Comparison of ENCODE assay signal across 9 mouse cellular contexts in the genomic region with DNA sequence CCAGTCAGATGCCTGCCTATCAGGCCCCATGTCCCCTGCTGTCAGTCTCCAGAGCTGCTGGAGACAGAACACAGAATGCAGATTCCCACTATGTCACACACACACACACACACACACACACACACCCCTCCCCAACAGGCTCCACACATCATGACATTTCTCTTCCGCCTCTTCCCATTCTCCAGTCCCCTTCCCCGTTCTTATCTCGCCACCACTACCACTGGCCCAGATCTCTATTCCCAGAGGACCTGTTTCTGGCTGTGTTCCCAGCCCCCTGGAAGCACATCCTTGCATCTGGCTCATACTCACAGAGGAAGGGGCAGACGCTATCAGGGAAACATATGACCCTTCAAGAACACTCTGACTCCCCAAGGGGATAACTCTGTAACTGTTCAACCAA. TPM values are rescaled to one million over a fixed set of nuclear protein-coding genes. Genes with fewer than 3 reads are reported as not detected.
DNase-seq lines count a peak whose midpoint lies in the region; ATAC-seq and TF ChIP-seq lines count a peak whose summit lies in the region.
"Had no signal": no experiment of that assay in that cellular context is flagged by ENCODE, and none has a peak within 500 bp of the region (broad histone marks: within the 10 kb centered on the region; RNA-seq: fewer than 3 reads in every experiment).

No protein-coding gene starts in this region.

- ATAC-seq in lung, embryonic 14.5 days (ENCODE audit: insufficient read depth), result peak; percentile 42; the same call in 1 of the 2 replicates
- ATAC-seq in heart, embryonic 13.5 days (ENCODE audit: extremely low read depth, insufficient number of reproducible peaks, low FRiP score, low TSS enrichment), result peak; percentile 71
- ATAC-seq in kidney, embryonic 15.5 days (replicated peaks; ENCODE audit: low FRiP score), result no peak

- peaks cover 7% of the 10 kb centered on the region for H3K4me1 ChIP-seq in lung, embryonic 14.5 days (ENCODE audit: insufficient read depth)
- H3K4me1 ChIP-seq in lung, adult 2 months (ENCODE audit: control insufficient read depth, insufficient read depth, low read length), result peaks cover 6% of the 10 kb centered on the region; the same call in 1 of the 2 replicates
- peaks cover 65% of the 10 kb centered on the region for H3K4me1 ChIP-seq in heart, embryonic 13.5 days
- peaks cover 71% of the 10 kb centered on the region for H3K4me1 ChIP-seq in kidney, embryonic 15.5 days

- no peaks in the 10 kb centered on the region for H3K27me3 ChIP-seq in lung, embryonic 14.5 days (ENCODE audit: insufficient read depth, low read length)
- no peaks in the 10 kb centered on the region for H3K27me3 ChIP-seq in heart, embryonic 13.5 days (replicated peaks)
- no peaks in the 10 kb centered on the region for H3K27me3 ChIP-seq in kidney, embryonic 15.5 days

- no peak for TF ChIP-seq CTCF in lung, embryonic 14.5 days (IDR thresholded peaks at IDR 0.05; ENCODE audit: low read depth)
- no peak for TF ChIP-seq CTCF in lung, adult 2 months (IDR thresholded peaks at IDR 0.05; ENCODE audit: insufficient read depth, low read length)

- no peak for TF ChIP-seq POLR2A in lung, adult 2 months (IDR thresholded peaks at IDR 0.05; ENCODE audit: borderline replicate concordance, extremely low read depth, low read depth, low read length)

- no peaks in the 10 kb centered on the region for H3K9me3 ChIP-seq in lung, embryonic 14.5 days (ENCODE audit: low read depth, low read length)
- no peaks in the 10 kb centered on the region for H3K9me3 ChIP-seq in heart, embryonic 13.5 days
- H3K9me3 ChIP-seq in kidney, embryonic 15.5 days (replicated peaks), result no peaks in the 10 kb centered on the region

- peak overlapping the region; percentile 95 for H3K27ac ChIP-seq in lung, embryonic 14.5 days (ENCODE audit: low read depth)
- H3K27ac ChIP-seq in heart, embryonic 13.5 days (replicated peaks), result peak overlapping the region; percentile 99
- H3K27ac ChIP-seq in kidney, embryonic 15.5 days, result peak overlapping the region; percentile 98

- H3K9ac ChIP-seq in lung, embryonic 14.5 days, result peak overlapping the region; percentile 90
- peak overlapping the region; percentile 96 for H3K9ac ChIP-seq in heart, embryonic 13.5 days
- H3K9ac ChIP-seq in kidney, embryonic 15.5 days, result peak overlapping the region; percentile 90

- H3K36me3 ChIP-seq in lung, embryonic 14.5 days (ENCODE audit: insufficient read depth), result peaks cover 25% of the 10 kb centered on the region
- H3K36me3 ChIP-seq in heart, embryonic 13.5 days, result peaks cover 26% of the 10 kb centered on the region
- peaks cover 31% of the 10 kb centered on the region for H3K36me3 ChIP-seq in kidney, embryonic 15.5 days

- peak overlapping the region; percentile 85 for H3K4me3 ChIP-seq in lung, embryonic 14.5 days (ENCODE audit: low read depth, low read length)
- H3K4me3 ChIP-seq in lung, adult 2 months (replicated peaks; ENCODE audit: extremely low read depth, low read depth, low read length), result no peak overlapping the region
- H3K4me3 ChIP-seq in heart, embryonic 13.5 days, result peak overlapping the region; percentile 94
- peak overlapping the region; percentile 81 for H3K4me3 ChIP-seq in kidney, embryonic 15.5 days (replicated peaks)

- H3K4me2 ChIP-seq in lung, embryonic 14.5 days, result peak overlapping the region; percentile 72
- H3K4me2 ChIP-seq in heart, embryonic 13.5 days, result peak overlapping the region; percentile 87
- H3K4me2 ChIP-seq in kidney, embryonic 15.5 days, result peak overlapping the region; percentile 93

- 1% methylated on average over 4 of the region's 4 CpGs for WGBS in lung, embryonic 14.5 days
- WGBS in lung, adult 2 months, result 22% methylated on average over 4 of the region's 4 CpGs
- WGBS in heart, embryonic 13.5 days, result under 1% methylated on average over 4 of the region's 4 CpGs
- WGBS in kidney, embryonic 15.5 days, result 27% methylated on average over 4 of the region's 4 CpGs

- DNase-seq in lung, embryonic 14.5 days, result peak; percentile 86
- no peak for DNase-seq in lung, adult 2 months
- DNase-seq in lung, postnatal 4 days, result peak; percentile 41 to 62
- no peak for DNase-seq in left cerebral cortex, adult 9 months (ENCODE audit: low spot score in 2 of 2)
- DNase-seq in layer of hippocampus, adult 11-12 months (ENCODE audit: low spot score), result no peak
- DNase-seq in thymus, postnatal 10 days (ENCODE audit: low spot score in 2 of 2), result no peak

RNA-seq across cellular contexts. Expression of gene Adcy6, which starts 2.3 kb away (rescaled TPM):
- polyA plus RNA-seq in lung, embryonic 14.5 days (2014; fragmentation: Nextera tagmentation; extraction: Ambion mirVana), result 20.5 and 21.8 TPM in 2 replicates
- polyA plus RNA-seq in lung, adult 2 months (2012; rRNA removed), result 52.3 and 62.8 TPM in 2 replicates
- polyA plus RNA-seq in heart, embryonic 13.5 days (2015; fragmentation: Nextera tagmentation; extraction: Ambion mirVana), result 29.0 and 32.4 TPM in 2 replicates
- 23.6 and 25.4 TPM in 2 replicates for polyA plus RNA-seq in kidney, embryonic 15.5 days (2015; fragmentation: Nextera tagmentation; extraction: Ambion mirVana)

RNA-seq across cellular contexts. Expression of gene Cacnb3, which starts 23.1 kb away (rescaled TPM):
- 24.6 and 28.9 TPM in 2 replicates for polyA plus RNA-seq in lung, embryonic 14.5 days (2014; fragmentation: Nextera tagmentation; extraction: Ambion mirVana)
- polyA plus RNA-seq in lung, adult 2 months (2012; rRNA removed), result 34.1 and 37.1 TPM in 2 replicates
- 9.5 and 10.8 TPM in 2 replicates for polyA plus RNA-seq in heart, embryonic 13.5 days (2015; fragmentation: Nextera tagmentation; extraction: Ambion mirVana)
- polyA plus RNA-seq in kidney, embryonic 15.5 days (2015; fragmentation: Nextera tagmentation; extraction: Ambion mirVana), result 29.8 and 36.6 TPM in 2 replicates

RNA-seq across cellular contexts. Expression of gene 4930415O20Rik, which starts 36.8 kb away (rescaled TPM):
- polyA plus RNA-seq in lung, embryonic 14.5 days (2014; fragmentation: Nextera tagmentation; extraction: Ambion mirVana), result 0.50 TPM in 1 of 2 replicates, not detected in the other
- polyA plus RNA-seq in lung, adult 2 months (2012; rRNA removed), result not detected in 2 replicates
- 0.29 and 0.48 TPM in 2 replicates for polyA plus RNA-seq in heart, embryonic 13.5 days (2015; fragmentation: Nextera tagmentation; extraction: Ambion mirVana)
- 0.76 TPM in 1 of 2 replicates, not detected in the other for polyA plus RNA-seq in kidney, embryonic 15.5 days (2015; fragmentation: Nextera tagmentation; extraction: Ambion mirVana)
- polyA plus RNA-seq: cortical plate, adult 2 months had no signal

RNA-seq across cellular contexts. Expression of gene Ccnt1, which starts 36.8 kb away (rescaled TPM):
- polyA plus RNA-seq in lung, embryonic 14.5 days (2014; fragmentation: Nextera tagmentation; extraction: Ambion mirVana), result 57.7 and 58.5 TPM in 2 replicates
- 10.4 and 13.0 TPM in 2 replicates for polyA plus RNA-seq in lung, adult 2 months (2012; rRNA removed)
- 35.2 and 35.8 TPM in 2 replicates for polyA plus RNA-seq in heart, embryonic 13.5 days (2015; fragmentation: Nextera tagmentation; extraction: Ambion mirVana)
- 61.0 and 66.4 TPM in 2 replicates for polyA plus RNA-seq in kidney, embryonic 15.5 days (2015; fragmentation: Nextera tagmentation; extraction: Ambion mirVana)

RNA-seq across cellular contexts. Expression of gene Ddx23, which starts 55.1 kb away (rescaled TPM):
- polyA plus RNA-seq in lung, embryonic 14.5 days (2014; fragmentation: Nextera tagmentation; extraction: Ambion mirVana), result 27.2 and 28.7 TPM in 2 replicates
- 28.4 and 38.9 TPM in 2 replicates for polyA plus RNA-seq in lung, adult 2 months (2012; rRNA removed)
- polyA plus RNA-seq in heart, embryonic 13.5 days (2015; fragmentation: Nextera tagmentation; extraction: Ambion mirVana), result 16.5 and 20.8 TPM in 2 replicates
- 23.1 and 23.7 TPM in 2 replicates for polyA plus RNA-seq in kidney, embryonic 15.5 days (2015; fragmentation: Nextera tagmentation; extraction: Ambion mirVana)

Comparison
In these comparisons a context has a peak if more than half of its experiments do, and no peak if none do; other contexts are left out.
1. DNase-seq: peak in lung, embryonic 14.5 days (single experiment) and lung, postnatal 4 days (2 of 2); none in lung, adult 2 months (single experiment), left cerebral cortex, adult 9 months (0 of 2), layer of hippocampus, adult 11-12 months (single experiment) and thymus, postnatal 10 days (0 of 2).
2. Peak in every context shown above with its lines, with median percentiles within 50 percentile points of each other: H3K27ac ChIP-seq, H3K4me2 ChIP-seq and H3K9ac ChIP-seq.